Mouse (Mus musculus): Measurements from ENCODE around the gene Drap1.

DNA sequence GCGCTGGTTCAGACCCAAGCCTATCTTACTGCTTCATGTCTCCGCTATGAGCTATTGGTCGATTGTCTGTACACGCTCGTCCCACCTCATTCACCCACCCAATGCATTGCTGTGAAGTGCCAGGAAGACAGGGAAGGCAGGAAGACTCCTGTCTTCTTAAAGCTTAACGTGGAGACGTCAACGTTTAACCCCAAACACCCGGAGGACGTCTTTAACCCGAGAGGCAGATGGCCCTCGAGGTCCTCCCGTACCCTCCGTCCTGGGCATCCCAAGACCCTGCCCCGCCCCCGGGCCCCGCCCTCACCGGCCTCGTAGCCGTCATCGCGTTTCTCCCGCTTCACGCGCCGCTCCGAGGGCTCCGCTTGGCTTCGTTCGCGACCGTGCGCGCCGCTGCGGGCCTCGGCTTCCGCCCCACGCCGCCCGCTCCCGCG lies 36.8 kb downstream of the Drap1 start:
- TF ChIP-seq CTCF (IDR thresholded peaks at IDR 0.05; ENCODE audit: low read depth) (no peak), EP300 (optimal IDR thresholded peaks at IDR 0.05) (no peak)

Data from stomach, postnatal 0 days (tissue).